Mouse (Mus musculus) olfactory bulb, adult 2 months (tissue): ENCODE measurements at regions not wholly inside any gene's neighbourhood (a gene's known extent, or its start where the extent isn't known, plus 50 kb on each side); places are given as distances from the start of the nearest gene placed in this dataset.

Source experiments
- CTCF ChIP-seq: fragments of 200-500 bp; IDR thresholded peaks from 2 replicates; pipeline ENCODE4 v1.5.1; 2012; ENCODE audit warnings: low read depth, mild to moderate bottlenecking, low read length, moderate library complexity; ENCODE audit not compliant: insufficient read depth
- POLR2A ChIP-seq: fragments of 200-500 bp; IDR thresholded peaks from 2 replicates; pipeline ENCODE4 v1.6.1; 2012; ENCODE audit warnings: mild to moderate bottlenecking, low read depth, low read length, moderate library complexity; ENCODE audit not compliant: insufficient read depth

DNA sequence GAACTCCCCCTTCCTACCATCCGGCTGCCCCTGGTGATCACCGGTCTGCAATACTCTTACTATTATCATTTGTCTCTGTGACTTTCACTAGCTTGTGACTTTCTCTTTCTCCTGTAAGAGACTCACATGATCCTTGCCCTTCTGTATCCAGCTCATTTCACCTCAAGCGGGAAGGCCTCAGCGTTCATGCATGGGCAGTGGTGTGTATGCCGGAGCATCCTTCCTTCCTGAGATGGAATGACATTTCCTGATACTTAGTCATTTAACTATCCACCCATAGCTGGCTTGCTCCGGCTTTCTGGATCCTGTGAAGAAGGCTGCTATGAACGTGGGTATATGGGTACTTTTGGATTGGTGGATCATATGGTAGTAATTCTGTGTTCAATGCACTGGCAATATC is 194.1 kb downstream of the Fgf9 start:
- TF ChIP-seq POLR2A (no peak), CTCF (no peak)
